Mouse (Mus musculus) kidney, embryonic 14.5 days (tissue): Measurements from ENCODE around the gene Gm10643. TPM values are rescaled to one million over a fixed set of nuclear protein-coding genes. Genes with fewer than 3 reads are reported as not detected.

ENCODE experiments used
- ATAC-seq: fragments of 200-750 bp; cut with Nextera tagmentation; 2 replicates; pipeline ENCODE4 v1.8.0; 2017; ENCODE audit warnings: moderate number of reproducible peaks, mild to moderate bottlenecking, moderate TSS enrichment, moderate library complexity; ENCODE audit not compliant: low FRiP score, low TSS enrichment
- H3K27ac ChIP-seq: fragments of 300-500 bp; sonication (generic); 2 replicates; pipeline ENCODE4 v1.5.1; 2014; ENCODE audit warnings: low read depth, mild to moderate bottlenecking, low read length, moderate library complexity, mixed read lengths
- H3K27me3 ChIP-seq: fragments of 300-500 bp; sonication (generic); 2 replicates; pipeline ENCODE4 v1.6.1; 2014; ENCODE audit warnings: mild to moderate bottlenecking, low read length; ENCODE audit not compliant: control insufficient read depth, insufficient read depth
- H3K36me3 ChIP-seq: fragments of 300-500 bp; sonication (generic); 2 replicates; pipeline ENCODE4 v1.6.1; 2014; ENCODE audit warnings: low read length, mixed read lengths; ENCODE audit not compliant: control insufficient read depth, insufficient read depth
- H3K4me1 ChIP-seq: fragments of 300-500 bp; sonication (generic); 2 replicates; pipeline ENCODE4 v1.6.1; 2014; ENCODE audit warnings: low read length, mixed read lengths; ENCODE audit not compliant: control insufficient read depth, insufficient read depth
- H3K4me2 ChIP-seq: fragments of 300-500 bp; sonication (generic); replicated peaks from 2 replicates; pipeline ENCODE4 v1.6.1; 2014; ENCODE audit warnings: low read depth, mild to moderate bottlenecking, low read length
- H3K4me3 ChIP-seq: fragments of 300-500 bp; sonication (generic); 2 replicates; pipeline ENCODE4 v1.5.1; 2014; ENCODE audit warnings: mild to moderate bottlenecking, low read length
- H3K9ac ChIP-seq: fragments of 300-500 bp; sonication (generic); 2 replicates; pipeline ENCODE4 v1.6.1; 2014; ENCODE audit warnings: low read depth, mild to moderate bottlenecking, low read length, moderate library complexity
- H3K9me3 ChIP-seq: fragments of 300-500 bp; sonication (generic); 2 replicates; pipeline ENCODE4 v1.6.1; 2016; ENCODE audit warnings: low read length; ENCODE audit not compliant: control insufficient read depth
- WGBS: fragments of 180-500 bp; shearing (Covaris S2); extraction: QIAGEN DNeasy Blood & Tissue Kit; methylation state at CpG from one replicate; pipeline ENCODE4 v1.1.7; 2014; 5-methylcytosine and 5-hydroxymethylcytosine counted together
- polyA plus RNA-seq: library from polyadenylated mRNA; unstranded; fragments of >200 nt; fragmentation: Nextera tagmentation; extraction: Ambion mirVana; gene quantifications from 2 replicates; pipeline ENCODE4 v1.2.1, GENCODE M21; 2014

The Gm10643 gene
- polyA plus RNA-seq, 1 experiment from 2014 or later: 1.2 TPM

GRCm38 (mm10) chr8:84096061-84096460 is 31.1 kb upstream of the Gm10643 start:
- WGBS: 70% methylated on average over 8 of the region's 8 CpGs
- Histone ChIP-seq H3K36me3 (peaks cover 70% of the 10 kb centered on the region), H3K27ac (no peak overlapping the region)

GRCm38 (mm10) chr8:84090585-84090984 is 25.6 kb upstream of the Gm10643 start:
- Histone ChIP-seq H3K36me3 (peaks cover 81% of the 10 kb centered on the region), H3K27ac (no peak overlapping the region), H3K4me1 (no peaks in the 10 kb centered on the region), H3K9ac (no peak overlapping the region), H3K4me2 (no peak overlapping the region), H3K27me3 (no peaks in the 10 kb centered on the region), H3K4me3 (no peak overlapping the region), H3K9me3 (no peaks in the 10 kb centered on the region)
- ATAC-seq: no peak
- 89% methylated on average over 8 of the region's 8 CpGs for WGBS

More at GRCm38 (mm10) chr8:84096061-84096460, 31.1 kb upstream of the Gm10643 start:
- Histone ChIP-seq H3K27me3 (no peaks in the 10 kb centered on the region), H3K4me1 (no peaks in the 10 kb centered on the region), H3K4me3 (no peak overlapping the region), H3K4me2 (no peak overlapping the region), H3K9me3 (no peaks in the 10 kb centered on the region), H3K9ac (no peak overlapping the region)
- ATAC-seq: no peak

- ATAC-seq: no peak
- H3K9me3 ChIP-seq: no peaks in the 10 kb centered on the region
- no peak overlapping the region for H3K4me3 ChIP-seq
- no peak overlapping the region for H3K27ac ChIP-seq
- no peak overlapping the region for H3K4me2 ChIP-seq
- H3K36me3 ChIP-seq: peaks cover 76% of the 10 kb centered on the region
- no peaks in the 10 kb centered on the region for H3K4me1 ChIP-seq
- no peak overlapping the region for H3K9ac ChIP-seq
- no peaks in the 10 kb centered on the region for H3K27me3 ChIP-seq
- WGBS: 73% methylated on average over 9 of the region's 9 CpGs
Measured at GRCm38 (mm10) chr8:84089277-84089676, 24.3 kb upstream of the Gm10643 start.

- no peaks in the 10 kb centered on the region for H3K4me1 ChIP-seq
- no peak overlapping the region for H3K9ac ChIP-seq
- no peak for ATAC-seq
- no peak overlapping the region for H3K27ac ChIP-seq
- no peaks in the 10 kb centered on the region for H3K9me3 ChIP-seq
- peaks cover 75% of the 10 kb centered on the region for H3K36me3 ChIP-seq
- no peaks in the 10 kb centered on the region for H3K27me3 ChIP-seq
- no peak overlapping the region for H3K4me3 ChIP-seq
- 93% methylated on average over 14 of the region's 14 CpGs for WGBS
- no peak overlapping the region for H3K4me2 ChIP-seq
Measured at GRCm38 (mm10) chr8:84087821-84088220, 22.9 kb upstream of the Gm10643 start.

- H3K9me3 ChIP-seq: no peaks in the 10 kb centered on the region
- H3K4me1 ChIP-seq: no peaks in the 10 kb centered on the region
- no peak for ATAC-seq
- H3K4me3 ChIP-seq: no peak overlapping the region
- H3K27me3 ChIP-seq: no peaks in the 10 kb centered on the region
- peaks cover 75% of the 10 kb centered on the region for H3K36me3 ChIP-seq
- H3K27ac ChIP-seq: no peak overlapping the region
- H3K9ac ChIP-seq: no peak overlapping the region
- no peak overlapping the region for H3K4me2 ChIP-seq
- WGBS: 88% methylated on average over 7 of the region's 7 CpGs
Measured at GRCm38 (mm10) chr8:84087156-84087555, 22.2 kb upstream of the Gm10643 start.

- no peak overlapping the region for H3K4me3 ChIP-seq
- no peaks in the 10 kb centered on the region for H3K27me3 ChIP-seq
- H3K27ac ChIP-seq: no peak overlapping the region
- H3K36me3 ChIP-seq: peaks cover 79% of the 10 kb centered on the region
- no peak overlapping the region for H3K4me2 ChIP-seq
- H3K9me3 ChIP-seq: no peaks in the 10 kb centered on the region
- H3K9ac ChIP-seq: no peak overlapping the region
- ATAC-seq: no peak
- WGBS: 50% methylated on average over 42 of the region's 42 CpGs
- H3K4me1 ChIP-seq: no peaks in the 10 kb centered on the region
Measured at GRCm38 (mm10) chr8:84084341-84085115, 19.6 kb upstream of the Gm10643 start.

GRCm38 (mm10) chr8:84083829-84084241 is 18.9 kb upstream of the Gm10643 start:
- Histone ChIP-seq H3K27me3 (no peaks in the 10 kb centered on the region), H3K4me3 (no peak overlapping the region), H3K27ac (no peak overlapping the region), H3K9me3 (no peaks in the 10 kb centered on the region), H3K4me2 (no peak overlapping the region), H3K4me1 (no peaks in the 10 kb centered on the region), H3K9ac (no peak overlapping the region), H3K36me3 (peaks cover 72% of the 10 kb centered on the region)
- ATAC-seq: 0 out of 2 replicates have a peak, but pooled peaks have one; percentile 22
- WGBS: 39% methylated on average over 8 of the region's 8 CpGs

GRCm38 (mm10) chr8:84079206-84079605 is 14.3 kb upstream of the Gm10643 start:
- WGBS: 82% methylated on average over 5 of the region's 5 CpGs

GRCm38 (mm10) chr8:84076849-84077248 is 11.9 kb upstream of the Gm10643 start:
- 28% methylated on average over 3 of the region's 3 CpGs for WGBS
- H3K4me3 ChIP-seq: no peak overlapping the region
- ATAC-seq: no peak
- no peak overlapping the region for H3K9ac ChIP-seq
- no peak overlapping the region for H3K27ac ChIP-seq
- H3K4me2 ChIP-seq: no peak overlapping the region
- no peaks in the 10 kb centered on the region for H3K9me3 ChIP-seq
- H3K36me3 ChIP-seq: peaks cover 32% of the 10 kb centered on the region
- H3K4me1 ChIP-seq: peaks cover 9% of the 10 kb centered on the region
- no peaks in the 10 kb centered on the region for H3K27me3 ChIP-seq

More at GRCm38 (mm10) chr8:84079206-84079605, 14.3 kb upstream of the Gm10643 start:
- no peaks in the 10 kb centered on the region for H3K27me3 ChIP-seq
- H3K4me2 ChIP-seq: no peak overlapping the region
- no peaks in the 10 kb centered on the region for H3K4me1 ChIP-seq
- ATAC-seq: no peak
- no peak overlapping the region for H3K4me3 ChIP-seq
- H3K27ac ChIP-seq: no peak overlapping the region
- H3K36me3 ChIP-seq: peaks cover 53% of the 10 kb centered on the region
- H3K9me3 ChIP-seq: no peaks in the 10 kb centered on the region
- no peak overlapping the region for H3K9ac ChIP-seq
